Mouse (Mus musculus): ENCODE results near the gene Ccdc136.

DNA sequence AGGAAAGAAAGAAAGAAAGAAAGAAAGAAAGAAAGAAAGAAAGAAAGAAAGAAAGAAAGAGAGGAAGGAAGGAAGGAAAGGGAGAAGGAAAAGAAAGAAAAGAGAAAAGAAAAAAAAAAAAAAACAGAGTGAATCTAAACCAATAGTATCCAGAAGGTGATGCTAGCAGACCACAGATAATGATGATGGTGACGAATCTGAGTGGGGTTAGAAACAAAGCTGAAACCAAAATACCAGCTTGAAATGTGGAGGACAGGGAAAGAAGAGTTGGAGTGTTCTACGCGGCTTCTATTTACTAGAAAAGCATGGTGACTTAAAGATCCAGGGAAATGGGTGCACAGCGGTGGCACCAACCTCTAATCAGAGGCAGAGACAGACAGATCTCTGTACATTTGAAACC, 4.3 kb upstream of the Ccdc136 start:
- no peak for TF ChIP-seq CTCF (IDR thresholded peaks at IDR 0.05; ENCODE audit: control insufficient read depth, insufficient read depth, insufficient replicate concordance, low read depth, low read length)
- TF ChIP-seq POLR2A (IDR thresholded peaks at IDR 0.05; ENCODE audit: control insufficient read depth, low read depth, low read length), result no peak
